Mouse (Mus musculus): Measurements from ENCODE around the gene Scrt2. TPM values are rescaled to one million over a fixed set of nuclear protein-coding genes. Genes with fewer than 3 reads are reported as not detected.
A peak's percentile ranks its signal among the peaks of the same experiment; 100 is the strongest.

Gene Scrt2
- 14.8 and 15.4 TPM in 2 replicates for polyA plus RNA-seq (2012; rRNA removed)

- no peak within 1 kb of the TSS for H3K27ac ChIP-seq (ENCODE audit: insufficient read depth, low read length)
- DNase-seq, result peak; percentile 38 to 57
- WGBS, result 1% methylated on average over 24 of the region's 24 CpGs
- H3K4me1 ChIP-seq (ENCODE audit: control insufficient read depth, insufficient read depth, low read length), result peaks cover 4% of the 10 kb centered on the region; the same call in 1 of the 2 replicates
- H3K4me3 ChIP-seq (replicated peaks; ENCODE audit: insufficient read depth, low read depth, low read length), result peak within 1 kb of the TSS; percentile 79
- TF ChIP-seq POLR2A (IDR thresholded peaks at IDR 0.05; ENCODE audit: borderline replicate concordance, insufficient read depth, low read length) (0 out of 2 replicates have a peak, but pooled peaks have one; percentile 1), CTCF (IDR thresholded peaks at IDR 0.05; ENCODE audit: borderline replicate concordance, insufficient read depth, low read depth, low read length) (no peak)
- H3K27me3 ChIP-seq (ENCODE audit: control insufficient read depth, insufficient read depth, low read length), result no peaks in the 10 kb centered on the region
Measured at GRCm38 (mm10) chr2:152080685-152081541, at the start of gene Scrt2. Scrt2 (plus strand) TSS chr2:152081529.

- Histone ChIP-seq H3K4me3 (replicated peaks; ENCODE audit: insufficient read depth, low read depth, low read length) (no peak overlapping the region), H3K27me3 (ENCODE audit: control insufficient read depth, insufficient read depth, low read length) (no peaks in the 10 kb centered on the region), H3K4me1 (ENCODE audit: control insufficient read depth, insufficient read depth, low read length) (no peaks in the 10 kb centered on the region), H3K27ac (ENCODE audit: insufficient read depth, low read length) (no peak overlapping the region)
- TF ChIP-seq CTCF (IDR thresholded peaks at IDR 0.05; ENCODE audit: borderline replicate concordance, insufficient read depth, low read depth, low read length) (no peak), POLR2A (IDR thresholded peaks at IDR 0.05; ENCODE audit: borderline replicate concordance, insufficient read depth, low read length) (no peak)
- no peak for DNase-seq
Measured at GRCm38 (mm10) chr2:152040101-152040500, 41.2 kb upstream of the Scrt2 start.

GRCm38 (mm10) chr2:152047116-152048002, 34.0 kb upstream of the Scrt2 start:
- Histone ChIP-seq H3K4me3 (replicated peaks; ENCODE audit: insufficient read depth, low read depth, low read length) (no peak overlapping the region), H3K27me3 (ENCODE audit: control insufficient read depth, insufficient read depth, low read length) (peaks cover 10% of the 10 kb centered on the region; the same call in 1 of the 2 replicates), H3K4me1 (ENCODE audit: control insufficient read depth, insufficient read depth, low read length) (peaks cover 8% of the 10 kb centered on the region), H3K27ac (ENCODE audit: insufficient read depth, low read length) (no peak overlapping the region)
- 35% methylated on average over 25 of the region's 25 CpGs for WGBS
- DNase-seq, result no peak
- TF ChIP-seq CTCF (IDR thresholded peaks at IDR 0.05; ENCODE audit: borderline replicate concordance, insufficient read depth, low read depth, low read length), result no peak
- TF ChIP-seq POLR2A (IDR thresholded peaks at IDR 0.05; ENCODE audit: borderline replicate concordance, insufficient read depth, low read length), result no peak

- Histone ChIP-seq H3K4me1 (ENCODE audit: control insufficient read depth, insufficient read depth, low read length) (peaks cover 8% of the 10 kb centered on the region), H3K4me3 (replicated peaks; ENCODE audit: insufficient read depth, low read depth, low read length) (peak overlapping the region; percentile 42), H3K27me3 (ENCODE audit: control insufficient read depth, insufficient read depth, low read length) (peaks cover 10% of the 10 kb centered on the region; the same call in 1 of the 2 replicates), H3K27ac (ENCODE audit: insufficient read depth, low read length) (no peak overlapping the region)
- TF ChIP-seq POLR2A (IDR thresholded peaks at IDR 0.05; ENCODE audit: borderline replicate concordance, insufficient read depth, low read length), result no peak
- TF ChIP-seq CTCF (IDR thresholded peaks at IDR 0.05; ENCODE audit: borderline replicate concordance, insufficient read depth, low read depth, low read length), result no peak
- no peak for DNase-seq
- 2% methylated on average over 82 of the region's 82 CpGs for WGBS
Measured at GRCm38 (mm10) chr2:152048003-152048980, 33.0 kb upstream of the Scrt2 start.

- no peak for DNase-seq
- Histone ChIP-seq H3K27me3 (ENCODE audit: control insufficient read depth, insufficient read depth, low read length) (peaks cover 10% of the 10 kb centered on the region; the same call in 1 of the 2 replicates), H3K4me1 (ENCODE audit: control insufficient read depth, insufficient read depth, low read length) (peaks cover 8% of the 10 kb centered on the region), H3K4me3 (replicated peaks; ENCODE audit: insufficient read depth, low read depth, low read length) (peak overlapping the region; percentile 42), H3K27ac (ENCODE audit: insufficient read depth, low read length) (no peak overlapping the region)
- TF ChIP-seq CTCF (IDR thresholded peaks at IDR 0.05; ENCODE audit: borderline replicate concordance, insufficient read depth, low read depth, low read length), result no peak
- TF ChIP-seq POLR2A (IDR thresholded peaks at IDR 0.05; ENCODE audit: borderline replicate concordance, insufficient read depth, low read length), result no peak
- WGBS, result 6% methylated on average over 24 of the region's 24 CpGs
Measured at GRCm38 (mm10) chr2:152048981-152049441, 32.3 kb upstream of the Scrt2 start.

- DNase-seq, result no peak
- Histone ChIP-seq H3K27me3 (ENCODE audit: control insufficient read depth, insufficient read depth, low read length) (peaks cover 10% of the 10 kb centered on the region; the same call in 1 of the 2 replicates), H3K4me1 (ENCODE audit: control insufficient read depth, insufficient read depth, low read length) (peaks cover 8% of the 10 kb centered on the region), H3K27ac (ENCODE audit: insufficient read depth, low read length) (no peak overlapping the region), H3K4me3 (replicated peaks; ENCODE audit: insufficient read depth, low read depth, low read length) (no peak overlapping the region)
- WGBS, result 73% methylated on average over 13 of the region's 13 CpGs
- TF ChIP-seq CTCF (IDR thresholded peaks at IDR 0.05; ENCODE audit: borderline replicate concordance, insufficient read depth, low read depth, low read length) (no peak), POLR2A (IDR thresholded peaks at IDR 0.05; ENCODE audit: borderline replicate concordance, insufficient read depth, low read length) (no peak)
Measured at GRCm38 (mm10) chr2:152049611-152050270, 31.6 kb upstream of the Scrt2 start.
